Mouse (Mus musculus) forelimb bud, embryonic 11.5 days (tissue): Measurements from ENCODE around the gene Eya2.

Experiments
- DNase-seq: peaks from one replicate; pipeline ENCODE4 v3.0.0-alpha.2; 2012; ENCODE audit warnings: low read depth, low spot score

Eya2 gene

DNA sequence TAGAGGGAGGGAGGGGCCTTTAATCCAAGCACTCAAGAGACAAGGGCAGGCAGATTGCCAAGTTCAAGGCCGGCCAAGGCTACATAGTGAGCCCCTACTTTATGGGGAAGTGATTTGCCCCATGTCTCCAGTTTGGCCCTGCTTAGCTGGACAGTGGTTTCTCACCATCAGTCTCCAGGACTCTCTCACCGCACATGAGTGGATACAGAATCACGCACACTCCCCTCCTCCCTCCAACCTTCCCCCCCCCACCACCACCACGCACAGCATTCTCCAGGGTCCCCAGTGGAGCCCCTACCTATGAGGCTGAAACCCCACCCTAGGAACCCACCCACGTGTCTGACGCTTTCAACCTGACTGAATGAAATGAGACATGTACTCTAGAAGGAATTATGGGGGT lies 223.7 kb downstream of the Eya2 start:
- no peak for DNase-seq

DNA sequence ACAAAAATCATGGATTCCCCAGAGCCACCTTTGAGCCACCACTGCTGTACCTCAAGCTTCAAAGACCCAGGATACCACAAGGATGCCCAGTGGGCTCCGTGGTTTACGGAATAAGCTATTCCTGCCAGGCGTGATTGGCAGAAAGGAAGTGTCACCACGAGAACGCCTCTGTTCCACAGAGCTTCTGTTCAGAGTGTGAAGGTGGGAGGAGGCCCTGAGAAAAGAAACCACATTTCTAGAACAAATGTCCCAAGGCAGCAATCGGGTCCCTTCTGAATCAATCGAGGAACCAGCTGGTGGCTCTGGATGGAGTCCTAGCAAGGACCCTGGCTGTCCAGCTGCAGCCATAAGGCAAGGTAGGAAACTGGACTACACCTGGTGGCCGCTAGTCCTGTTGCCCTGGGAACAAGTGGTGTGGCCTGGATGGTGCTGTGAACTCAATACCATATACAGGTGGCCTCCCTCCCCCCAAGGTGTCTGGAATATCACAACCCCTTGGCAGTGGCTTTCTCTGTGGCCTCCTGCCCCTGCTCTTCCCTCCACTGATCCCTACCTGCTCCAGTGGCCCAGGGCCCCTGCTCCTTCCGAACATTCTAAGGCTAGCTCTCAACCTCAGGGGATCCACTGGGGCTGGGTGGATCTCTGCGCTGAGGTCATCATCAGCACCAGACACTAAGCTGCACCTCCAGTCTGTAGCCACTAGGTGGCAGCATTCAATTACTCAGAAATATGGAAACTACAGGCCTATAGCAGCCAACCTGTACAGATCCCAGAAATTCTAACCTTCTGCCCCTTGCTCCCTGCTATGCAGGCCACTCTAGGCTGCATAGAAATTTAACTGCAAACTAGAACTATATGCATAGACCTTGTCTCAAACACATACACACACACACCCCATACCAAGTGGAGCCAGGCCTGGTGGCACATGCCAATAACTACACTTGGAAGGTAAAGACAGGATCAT lies 224.4 kb downstream of the Eya2 start:
- peak; percentile 74 for DNase-seq

DNA sequence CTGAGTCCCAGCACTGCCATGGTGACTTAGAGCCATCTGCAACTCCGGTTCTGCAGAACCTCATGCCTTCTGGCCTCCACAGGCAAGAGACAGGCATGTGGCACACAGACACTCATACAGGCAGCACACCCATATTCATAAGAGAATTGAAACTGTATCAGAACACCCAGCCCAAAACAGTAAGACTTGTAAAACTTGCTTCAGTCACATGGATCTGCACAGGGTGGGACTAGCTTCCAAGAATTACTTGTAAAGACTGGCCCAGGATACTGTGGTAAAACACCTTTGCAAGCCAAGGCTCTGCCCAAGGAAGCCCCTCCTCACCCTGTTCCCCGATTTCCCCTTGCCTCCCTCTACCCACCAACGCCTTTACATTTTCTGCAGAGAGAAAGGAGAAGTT lies 225.2 kb downstream of the Eya2 start:
- DNase-seq = no peak

DNA sequence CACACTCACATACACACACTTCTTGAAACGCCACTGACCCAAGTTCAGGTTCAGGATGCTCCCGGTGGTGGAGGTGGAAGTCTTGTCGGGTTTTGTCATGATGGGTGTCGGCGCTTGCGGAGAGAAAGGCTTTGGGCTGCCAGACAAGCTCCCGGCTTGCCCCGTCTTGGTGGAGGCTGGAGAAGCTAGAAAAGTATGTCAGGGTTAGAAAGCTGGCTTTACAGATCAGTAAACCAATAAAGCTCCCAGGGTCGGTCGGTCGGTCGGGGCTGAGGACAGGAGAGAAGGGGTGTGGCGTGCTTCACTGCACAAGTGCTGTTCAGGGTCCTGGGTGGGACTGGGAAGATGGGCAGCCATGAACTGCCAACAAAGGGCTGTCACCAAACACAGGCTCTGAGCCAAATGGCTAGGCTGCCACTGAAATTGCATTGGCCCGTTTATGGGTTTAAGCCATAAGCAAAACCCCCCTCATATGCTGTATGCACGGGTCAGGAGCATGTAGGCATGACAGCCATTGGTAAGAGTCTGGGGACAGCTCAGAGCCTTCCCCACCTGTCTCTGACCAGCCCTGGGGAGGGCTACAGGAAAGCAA lies 225.8 kb downstream of the Eya2 start:
- DNase-seq = no peak
